Mouse (Mus musculus) stomach, embryonic 16.5 days (tissue): ENCODE data around the gene Hacd3. TPM values are rescaled to one million over a fixed set of nuclear protein-coding genes. Genes with fewer than 3 reads are reported as not detected.

Experiments used
- ATAC-seq: fragments of 200-750 bp; cut with Nextera tagmentation; 2 replicates; pipeline ENCODE4 v1.8.0; 2017; ENCODE audit warnings: moderate number of reproducible peaks, moderate TSS enrichment; ENCODE audit not compliant: insufficient read depth, low FRiP score
- H3K27ac ChIP-seq: fragments of 300-500 bp; sonication (generic); 2 replicates; pipeline ENCODE4 v1.5.1; 2014; ENCODE audit warnings: low read length
- H3K27me3 ChIP-seq: fragments of 300-500 bp; sonication (generic); 2 replicates; pipeline ENCODE4 v1.6.1; 2014; ENCODE audit warnings: low read length, control low read depth, mixed read lengths; ENCODE audit not compliant: control insufficient read depth, insufficient read depth
- H3K36me3 ChIP-seq: fragments of 300-500 bp; sonication (generic); 2 replicates; pipeline ENCODE4 v1.6.1; 2014; ENCODE audit warnings: low read length; ENCODE audit not compliant: control insufficient read depth, insufficient read depth
- H3K4me1 ChIP-seq: fragments of 300-500 bp; sonication (generic); 2 replicates; pipeline ENCODE4 v1.6.1; 2014; ENCODE audit warnings: low read length, control low read depth, mixed read lengths; ENCODE audit not compliant: control insufficient read depth, insufficient read depth
- H3K4me2 ChIP-seq: fragments of 300-500 bp; sonication (generic); 2 replicates; pipeline ENCODE4 v1.6.1; 2014; ENCODE audit warnings: low read depth, low read length, mixed read lengths
- H3K4me3 ChIP-seq: fragments of 300-500 bp; sonication (generic); replicated peaks from 2 replicates; pipeline ENCODE4 v1.5.1; 2014; ENCODE audit warnings: mild to moderate bottlenecking, low read length
- H3K9ac ChIP-seq: fragments of 300-500 bp; sonication (generic); 2 replicates; pipeline ENCODE4 v1.6.1; 2014; ENCODE audit warnings: low read length
- H3K9me3 ChIP-seq: fragments of 300-500 bp; sonication (generic); replicated peaks from 2 replicates; pipeline ENCODE4 v1.6.1; 2016; ENCODE audit warnings: low read length, control low read depth; ENCODE audit not compliant: control insufficient read depth
- WGBS: fragments of 180-500 bp; shearing (Covaris S2); extraction: QIAGEN DNeasy Blood & Tissue Kit; methylation state at CpG from one replicate; pipeline ENCODE4 v1.1.7; 2014; 5-methylcytosine and 5-hydroxymethylcytosine counted together
- polyA plus RNA-seq: library from polyadenylated mRNA; unstranded; fragments of >200 nt; fragmentation: Nextera tagmentation; extraction: Ambion mirVana; gene quantifications from 2 replicates; pipeline ENCODE4 v1.2.1, GENCODE M21; 2015

Gene Hacd3
- 93.0 and 104 TPM in 2 replicates for polyA plus RNA-seq

GRCm38 (mm10) chr9:65020991-65021886 is at the start of gene Hacd3:
Hacd3 (minus strand) TSS chr9:65021693.
- H3K4me1 ChIP-seq = peaks cover 14% of the 10 kb centered on the region; the same call in 1 of the 2 replicates
- no peaks in the 10 kb centered on the region for H3K27me3 ChIP-seq
- peak within 1 kb of the TSS; percentile 79 for H3K9ac ChIP-seq
- peak within 1 kb of the TSS; percentile 71 for H3K4me2 ChIP-seq
- peak within 1 kb of the TSS; percentile 64 for H3K4me3 ChIP-seq
- WGBS = under 1% methylated on average over 81 of the region's 81 CpGs
- H3K27ac ChIP-seq = peak within 1 kb of the TSS; percentile 90
- no peaks in the 10 kb centered on the region for H3K36me3 ChIP-seq
- H3K9me3 ChIP-seq = no peaks in the 10 kb centered on the region
- peak; percentile 94 for ATAC-seq

GRCm38 (mm10) chr9:65070587-65070986 is 49.1 kb upstream of the Hacd3 start:
- Histone ChIP-seq H3K9me3 (no peaks in the 10 kb centered on the region), H3K9ac (no peak overlapping the region), H3K4me3 (no peak overlapping the region), H3K27ac (no peak overlapping the region), H3K36me3 (peaks cover 5% of the 10 kb centered on the region; the same call in 1 of the 2 replicates), H3K27me3 (no peaks in the 10 kb centered on the region), H3K4me1 (no peaks in the 10 kb centered on the region), H3K4me2 (no peak overlapping the region)
- ATAC-seq = 0 out of 2 replicates have a peak, but pooled peaks have one; percentile 29
- WGBS = 83% methylated on average over 3 of the region's 3 CpGs

GRCm38 (mm10) chr9:65064251-65064650 is 42.8 kb upstream of the Hacd3 start:
- Histone ChIP-seq H3K9ac (no peak overlapping the region), H3K36me3 (peaks cover 26% of the 10 kb centered on the region), H3K27ac (no peak overlapping the region), H3K4me3 (no peak overlapping the region), H3K9me3 (no peaks in the 10 kb centered on the region), H3K4me1 (no peaks in the 10 kb centered on the region), H3K27me3 (no peaks in the 10 kb centered on the region), H3K4me2 (no peak overlapping the region)
- 92% methylated on average over 7 of the region's 7 CpGs for WGBS
- no peak for ATAC-seq

GRCm38 (mm10) chr9:65050981-65051380 is 29.5 kb upstream of the Hacd3 start:
- ATAC-seq = no peak
- Histone ChIP-seq H3K27me3 (no peaks in the 10 kb centered on the region), H3K4me3 (no peak overlapping the region), H3K4me2 (no peak overlapping the region), H3K27ac (no peak overlapping the region), H3K36me3 (peaks cover 37% of the 10 kb centered on the region), H3K9me3 (no peaks in the 10 kb centered on the region), H3K4me1 (no peaks in the 10 kb centered on the region), H3K9ac (no peak overlapping the region)
- 84% methylated on average over 3 of the region's 3 CpGs for WGBS

- Histone ChIP-seq H3K36me3 (peaks cover 42% of the 10 kb centered on the region), H3K9me3 (no peaks in the 10 kb centered on the region), H3K27ac (no peak overlapping the region), H3K4me2 (no peak overlapping the region), H3K4me3 (no peak overlapping the region), H3K9ac (no peak overlapping the region), H3K27me3 (no peaks in the 10 kb centered on the region), H3K4me1 (no peaks in the 10 kb centered on the region)
- 78% methylated on average over 5 of the region's 5 CpGs for WGBS
- no peak for ATAC-seq
These were observed 27.9 kb upstream of the Hacd3 start for GRCm38 (mm10) chr9:65049422-65049821.

- Histone ChIP-seq H3K9ac (no peak overlapping the region), H3K9me3 (no peaks in the 10 kb centered on the region), H3K27ac (no peak overlapping the region), H3K27me3 (no peaks in the 10 kb centered on the region), H3K4me3 (no peak overlapping the region), H3K4me2 (no peak overlapping the region), H3K4me1 (no peaks in the 10 kb centered on the region), H3K36me3 (peaks cover 37% of the 10 kb centered on the region)
- 85% methylated on average over 1 of the region's 1 CpGs for WGBS
- ATAC-seq = no peak
These were observed 25.5 kb upstream of the Hacd3 start for GRCm38 (mm10) chr9:65046993-65047392.

- Histone ChIP-seq H3K4me2 (no peak overlapping the region), H3K27ac (no peak overlapping the region), H3K36me3 (peaks cover 23% of the 10 kb centered on the region), H3K4me1 (no peaks in the 10 kb centered on the region), H3K9ac (no peak overlapping the region), H3K9me3 (no peaks in the 10 kb centered on the region), H3K27me3 (no peaks in the 10 kb centered on the region), H3K4me3 (no peak overlapping the region)
- 95% methylated on average over 5 of the region's 5 CpGs for WGBS
- ATAC-seq = no peak
These were observed 19.9 kb upstream of the Hacd3 start for GRCm38 (mm10) chr9:65041430-65041829.

- Histone ChIP-seq H3K27ac (no peak overlapping the region), H3K4me3 (no peak overlapping the region), H3K36me3 (peaks cover 16% of the 10 kb centered on the region), H3K4me1 (peaks cover 6% of the 10 kb centered on the region), H3K9ac (no peak overlapping the region), H3K4me2 (no peak overlapping the region), H3K27me3 (no peaks in the 10 kb centered on the region), H3K9me3 (no peaks in the 10 kb centered on the region)
- ATAC-seq = no peak
- WGBS = 83% methylated on average over 8 of the region's 8 CpGs
These were observed 15.4 kb upstream of the Hacd3 start for GRCm38 (mm10) chr9:65036861-65037260.

GRCm38 (mm10) chr9:65036456-65036855 is 15.0 kb upstream of the Hacd3 start:
- H3K4me2 ChIP-seq = no peak overlapping the region
- H3K27ac ChIP-seq = no peak overlapping the region
- H3K4me1 ChIP-seq = peaks cover 7% of the 10 kb centered on the region
- H3K4me3 ChIP-seq = no peak overlapping the region
- WGBS = 88% methylated on average over 1 of the region's 1 CpGs
- H3K9me3 ChIP-seq = no peaks in the 10 kb centered on the region
- H3K9ac ChIP-seq = no peak overlapping the region
- H3K27me3 ChIP-seq = no peaks in the 10 kb centered on the region
- H3K36me3 ChIP-seq = peaks cover 13% of the 10 kb centered on the region
- ATAC-seq = no peak
